Mouse (Mus musculus): Measurements from ENCODE around the gene Sh3pxd2a. TPM values are rescaled to one million over a fixed set of nuclear protein-coding genes. Genes with fewer than 3 reads are reported as not detected.

Gene Sh3pxd2a
- polyA plus RNA-seq, 1 experiment = 15.5 TPM

- 41% methylated on average over 11 of the region's 11 CpGs for WGBS
- H3K27me3 ChIP-seq (replicated peaks; ENCODE audit: control insufficient read depth, insufficient read depth, low read length) = no peaks in the 10 kb centered on the region
- peaks cover 9% of the 10 kb centered on the region; the same call in 1 of the 2 replicates for H3K4me1 ChIP-seq (ENCODE audit: control insufficient read depth, insufficient read depth, low read length)
- H3K27ac ChIP-seq (ENCODE audit: insufficient read depth, low read depth, low read length) = no peak overlapping the region
- no peak overlapping the region for H3K4me3 ChIP-seq (ENCODE audit: insufficient read depth, low read depth, low read length)
- DNase-seq = peak; percentile 50
- H3K36me3 ChIP-seq (ENCODE audit: control insufficient read depth, insufficient read depth, low read length) = no peaks in the 10 kb centered on the region
- TF ChIP-seq POLR2A (IDR thresholded peaks at IDR 0.05; ENCODE audit: low read depth, low read length) = no peak
- TF ChIP-seq CTCF (conservative IDR thresholded peaks at IDR 0.05; ENCODE audit: insufficient read depth, insufficient read length, low read depth, low read length) = no peak
These were observed 136.0 kb downstream of the Sh3pxd2a start for GRCm38 (mm10) chr19:47327896-47328882.

GRCm38 (mm10) chr19:47325881-47326280 is 138.3 kb downstream of the Sh3pxd2a start:
- 50% methylated on average over 5 of the region's 5 CpGs for WGBS
- Histone ChIP-seq H3K27me3 (replicated peaks; ENCODE audit: control insufficient read depth, insufficient read depth, low read length) (no peaks in the 10 kb centered on the region), H3K4me1 (ENCODE audit: control insufficient read depth, insufficient read depth, low read length) (peaks cover 6% of the 10 kb centered on the region; the same call in 1 of the 2 replicates), H3K27ac (ENCODE audit: insufficient read depth, low read depth, low read length) (no peak overlapping the region), H3K36me3 (ENCODE audit: control insufficient read depth, insufficient read depth, low read length) (no peaks in the 10 kb centered on the region), H3K4me3 (ENCODE audit: insufficient read depth, low read depth, low read length) (no peak overlapping the region)
- no peak for TF ChIP-seq POLR2A (IDR thresholded peaks at IDR 0.05; ENCODE audit: low read depth, low read length)
- TF ChIP-seq CTCF (conservative IDR thresholded peaks at IDR 0.05; ENCODE audit: insufficient read depth, insufficient read length, low read depth, low read length) = peak; percentile 31
- DNase-seq = peak; percentile 58

- WGBS = 82% methylated on average over 11 of the region's 11 CpGs
- DNase-seq = no peak
- TF ChIP-seq CTCF (conservative IDR thresholded peaks at IDR 0.05; ENCODE audit: insufficient read depth, insufficient read length, low read depth, low read length) (no peak), POLR2A (IDR thresholded peaks at IDR 0.05; ENCODE audit: low read depth, low read length) (no peak)
- Histone ChIP-seq H3K4me3 (ENCODE audit: insufficient read depth, low read depth, low read length) (no peak overlapping the region), H3K27ac (ENCODE audit: insufficient read depth, low read depth, low read length) (no peak overlapping the region), H3K36me3 (ENCODE audit: control insufficient read depth, insufficient read depth, low read length) (no peaks in the 10 kb centered on the region), H3K4me1 (ENCODE audit: control insufficient read depth, insufficient read depth, low read length) (no peaks in the 10 kb centered on the region), H3K27me3 (replicated peaks; ENCODE audit: control insufficient read depth, insufficient read depth, low read length) (no peaks in the 10 kb centered on the region)
These were observed 140.9 kb downstream of the Sh3pxd2a start for GRCm38 (mm10) chr19:47323096-47323849.

- WGBS = 44% methylated on average over 8 of the region's 8 CpGs
- H3K4me1 ChIP-seq (ENCODE audit: control insufficient read depth, insufficient read depth, low read length) = no peaks in the 10 kb centered on the region
- peak; percentile 60 for DNase-seq
- H3K27me3 ChIP-seq (replicated peaks; ENCODE audit: control insufficient read depth, insufficient read depth, low read length) = no peaks in the 10 kb centered on the region
- peak overlapping the region; percentile 62 for H3K27ac ChIP-seq (ENCODE audit: insufficient read depth, low read depth, low read length)
- TF ChIP-seq CTCF (conservative IDR thresholded peaks at IDR 0.05; ENCODE audit: insufficient read depth, insufficient read length, low read depth, low read length) (no peak), POLR2A (IDR thresholded peaks at IDR 0.05; ENCODE audit: low read depth, low read length) (no peak)
- H3K36me3 ChIP-seq (ENCODE audit: control insufficient read depth, insufficient read depth, low read length) = no peaks in the 10 kb centered on the region
- peak overlapping the region; percentile 64 for H3K4me3 ChIP-seq (ENCODE audit: insufficient read depth, low read depth, low read length)
These were observed 143.9 kb downstream of the Sh3pxd2a start for GRCm38 (mm10) chr19:47320331-47320668.

- Histone ChIP-seq H3K36me3 (ENCODE audit: control insufficient read depth, insufficient read depth, low read length) (no peaks in the 10 kb centered on the region), H3K4me1 (ENCODE audit: control insufficient read depth, insufficient read depth, low read length) (no peaks in the 10 kb centered on the region), H3K27me3 (replicated peaks; ENCODE audit: control insufficient read depth, insufficient read depth, low read length) (no peaks in the 10 kb centered on the region), H3K27ac (ENCODE audit: insufficient read depth, low read depth, low read length) (peak overlapping the region; percentile 62), H3K4me3 (ENCODE audit: insufficient read depth, low read depth, low read length) (peak overlapping the region; percentile 64)
- DNase-seq = no peak
- WGBS = 77% methylated on average over 10 of the region's 10 CpGs
- TF ChIP-seq POLR2A (IDR thresholded peaks at IDR 0.05; ENCODE audit: low read depth, low read length) (no peak), CTCF (conservative IDR thresholded peaks at IDR 0.05; ENCODE audit: insufficient read depth, insufficient read length, low read depth, low read length) (no peak)
These were observed 144.5 kb downstream of the Sh3pxd2a start for GRCm38 (mm10) chr19:47319521-47320330.

GRCm38 (mm10) chr19:47319061-47319460 is 145.1 kb downstream of the Sh3pxd2a start:
- no peaks in the 10 kb centered on the region for H3K4me1 ChIP-seq (ENCODE audit: control insufficient read depth, insufficient read depth, low read length)
- peak overlapping the region; percentile 64; the same call in 1 of the 2 replicates for H3K4me3 ChIP-seq (ENCODE audit: insufficient read depth, low read depth, low read length)
- no peak overlapping the region for H3K27ac ChIP-seq (ENCODE audit: insufficient read depth, low read depth, low read length)
- H3K27me3 ChIP-seq (replicated peaks; ENCODE audit: control insufficient read depth, insufficient read depth, low read length) = no peaks in the 10 kb centered on the region
- WGBS = 75% methylated on average over 8 of the region's 8 CpGs
- no peak for DNase-seq
- H3K36me3 ChIP-seq (ENCODE audit: control insufficient read depth, insufficient read depth, low read length) = no peaks in the 10 kb centered on the region
- TF ChIP-seq POLR2A (IDR thresholded peaks at IDR 0.05; ENCODE audit: low read depth, low read length) = no peak
- no peak for TF ChIP-seq CTCF (conservative IDR thresholded peaks at IDR 0.05; ENCODE audit: insufficient read depth, insufficient read length, low read depth, low read length)
